12 mouse cellular contexts compared by ENCODE assay signal in the genomic region with DNA sequence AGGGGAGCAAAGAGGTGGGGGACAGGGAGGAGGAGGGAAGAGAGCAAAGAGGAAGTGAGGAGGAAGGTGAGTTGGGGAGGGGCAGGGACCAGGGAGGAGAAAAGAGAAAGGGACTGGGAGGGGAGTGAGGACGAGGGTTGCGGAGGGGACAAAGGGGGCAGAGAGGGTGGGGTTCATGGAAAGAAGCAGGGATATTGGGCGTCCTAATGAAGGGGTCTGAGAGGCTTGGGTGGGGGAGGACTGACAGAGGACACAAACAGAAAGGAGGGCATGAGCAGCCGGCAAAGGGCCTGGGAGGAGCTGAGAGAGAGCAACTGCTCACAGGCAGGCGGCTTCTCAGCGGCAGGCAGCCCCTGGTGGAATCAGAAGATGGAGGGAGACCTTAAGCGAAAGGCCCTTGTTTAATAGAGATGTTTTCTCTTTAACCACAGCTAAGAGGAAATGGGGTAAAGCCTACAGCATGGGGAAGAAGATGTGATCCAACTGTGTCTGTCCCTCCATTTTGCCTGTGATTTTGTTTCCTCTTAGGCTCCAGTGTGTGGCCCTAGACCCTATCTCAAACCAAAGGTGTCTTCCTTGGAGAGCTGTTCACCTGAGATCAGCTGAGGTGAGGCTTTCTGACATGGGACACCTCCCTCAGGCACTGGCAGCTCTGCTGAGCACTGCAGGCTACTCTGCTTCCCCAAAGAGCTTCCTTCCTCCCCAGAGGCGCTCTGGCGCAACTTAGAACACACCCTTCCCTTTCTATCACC.
A peak's percentile ranks its signal among the peaks of the same experiment; 100 is the strongest.
DNase-seq lines count a peak whose midpoint lies in the region; ATAC-seq and TF ChIP-seq lines count a peak whose summit lies in the region.
"Had no signal": no experiment of that assay in that cellular context is flagged by ENCODE, and none has a peak within 500 bp of the region (broad histone marks: within the 10 kb centered on the region; RNA-seq: fewer than 3 reads in every experiment).

No protein-coding gene starts in this region.

- WGBS in liver, adult 2 months = 12% methylated on average over 9 of the region's 9 CpGs
- 28% methylated on average over 9 of the region's 9 CpGs for WGBS in liver, postnatal 0 days (ENCODE audit: insufficient replicate concordance)
- WGBS in midbrain, embryonic 11.5 days = 60% methylated on average over 9 of the region's 9 CpGs

- peak; percentile 61 for DNase-seq in liver, adult 2 months (ENCODE audit: extremely low read depth, low read depth, low spot score)
- no peak for DNase-seq in liver
- DNase-seq in ZHBTc4 (ENCODE audit: low read depth, low spot score) = peak; percentile 29
- DNase-seq in liver, postnatal 0 days = peak; percentile 47
- peak; percentile 51 for DNase-seq in thymus, postnatal 14 days
- DNase-seq in urinary bladder, postnatal 4 days (ENCODE audit: low spot score in 2 of 2) = no peak
- DNase-seq in cerebellum, postnatal 25 days = no peak
- DNase-seq in midbrain, embryonic 11.5 days (ENCODE audit: low spot score, missing footprints) = no peak
- DNase-seq: right cerebral cortex, adult 18-20 months had no signal

- no peaks in the 10 kb centered on the region for H3K79me2 ChIP-seq in liver, adult 2 months (ENCODE audit: control insufficient read depth, insufficient read depth, low read length)

- peak overlapping the region; percentile 79 for H3K27ac ChIP-seq in liver, adult 2 months (replicated peaks; ENCODE audit: insufficient read depth, low read depth, low read length)
- peak overlapping the region; percentile 74 for H3K27ac ChIP-seq in liver, postnatal 0 days (ENCODE audit: low read depth)
- H3K27ac ChIP-seq in midbrain, embryonic 11.5 days (ENCODE audit: low read depth, low read length) = no peak overlapping the region
- H3K27ac ChIP-seq: embryonic facial prominence, embryonic 13.5 days; hindbrain, embryonic 14.5 days had no signal

- H3K4me3 ChIP-seq in liver, adult 2 months (ENCODE audit: insufficient read depth, low read depth, low read length) = peak overlapping the region; percentile 57
- H3K4me3 ChIP-seq in liver, postnatal 0 days (ENCODE audit: low read depth, low read length) = peak overlapping the region; percentile 27
- no peak overlapping the region for H3K4me3 ChIP-seq in midbrain, embryonic 11.5 days (ENCODE audit: low read depth, low read length)
- H3K4me3 ChIP-seq: embryonic facial prominence, embryonic 13.5 days had no signal

- H3K27me3 ChIP-seq in liver, adult 2 months (ENCODE audit: control insufficient read depth, insufficient read depth, low read length) = no peaks in the 10 kb centered on the region
- H3K27me3 ChIP-seq in liver, postnatal 0 days (ENCODE audit: insufficient read depth, low read length) = no peaks in the 10 kb centered on the region
- H3K27me3 ChIP-seq in midbrain, embryonic 11.5 days (ENCODE audit: control insufficient read depth, insufficient read depth, low read length) = no peaks in the 10 kb centered on the region
- H3K27me3 ChIP-seq: embryonic facial prominence, embryonic 13.5 days; Patski had no signal

- TF ChIP-seq CTCF in liver, adult 2 months (IDR thresholded peaks at IDR 0.05; ENCODE audit: low read depth, low read length) = peak; percentile 13; the same call in 1 of the 2 replicates
- TF ChIP-seq CTCF in liver, postnatal 0 days (IDR thresholded peaks at IDR 0.05; ENCODE audit: low read depth) = no peak

- no peak for TF ChIP-seq EP300 in liver, postnatal 0 days (IDR thresholded peaks at IDR 0.05; ENCODE audit: low read depth)

- peak; percentile 38 for ATAC-seq in liver, postnatal 0 days
- ATAC-seq in midbrain, embryonic 11.5 days (ENCODE audit: low FRiP score) = no peak
- ATAC-seq: Patski had no signal

- H3K9ac ChIP-seq in liver, adult 2 months (ENCODE audit: low read depth, low read length) = peak overlapping the region; percentile 67
- 0 out of 2 replicates have a peak overlapping the region, but pooled peaks have one; percentile 9 for H3K9ac ChIP-seq in liver, postnatal 0 days (replicated peaks)
- no peak overlapping the region for H3K9ac ChIP-seq in midbrain, embryonic 11.5 days (ENCODE audit: low read length)
- H3K9ac ChIP-seq: embryonic facial prominence, embryonic 13.5 days; hindbrain, embryonic 14.5 days had no signal

- H3K4me2 ChIP-seq in liver, postnatal 0 days (ENCODE audit: low read depth, low read length) = peak overlapping the region; percentile 68
- H3K4me2 ChIP-seq in midbrain, embryonic 11.5 days = no peak overlapping the region
- H3K4me2 ChIP-seq: embryonic facial prominence, embryonic 13.5 days; hindbrain, embryonic 14.5 days had no signal

- no peak for TF ChIP-seq POLR2A in liver, adult 2 months (IDR thresholded peaks at IDR 0.05; ENCODE audit: extremely low read depth, insufficient read depth, low read length)

- H3K4me1 ChIP-seq in liver, adult 2 months (ENCODE audit: control insufficient read depth, insufficient read depth, low read length) = peaks cover 2% of the 10 kb centered on the region; the same call in 1 of the 2 replicates
- peaks cover 23% of the 10 kb centered on the region for H3K4me1 ChIP-seq in liver, postnatal 0 days (ENCODE audit: insufficient read depth)
- H3K4me1 ChIP-seq in midbrain, embryonic 11.5 days (ENCODE audit: control insufficient read depth, insufficient read depth, low read length) = peaks cover 11% of the 10 kb centered on the region

- no peaks in the 10 kb centered on the region for H3K36me3 ChIP-seq in liver, adult 2 months (ENCODE audit: control insufficient read depth, insufficient read depth, low read length)
- no peaks in the 10 kb centered on the region for H3K36me3 ChIP-seq in liver, postnatal 0 days (replicated peaks; ENCODE audit: insufficient read depth, low read length)
- H3K36me3 ChIP-seq in midbrain, embryonic 11.5 days (ENCODE audit: control insufficient read depth, insufficient read depth, low read length) = no peaks in the 10 kb centered on the region
- H3K36me3 ChIP-seq: embryonic facial prominence, embryonic 13.5 days had no signal

- no peaks in the 10 kb centered on the region for H3K9me3 ChIP-seq in liver, postnatal 0 days (ENCODE audit: low read length)
- no peaks in the 10 kb centered on the region for H3K9me3 ChIP-seq in midbrain, embryonic 11.5 days (ENCODE audit: control insufficient read depth, low read length)
- H3K9me3 ChIP-seq: embryonic facial prominence, embryonic 13.5 days had no signal

Comparison
In these comparisons a context has a peak if more than half of its experiments do, and no peak if none do; other contexts are left out.
1. DNase-seq: peak in liver, adult 2 months (single experiment), ZHBTc4 (single experiment), liver, postnatal 0 days (single experiment) and thymus, postnatal 14 days (single experiment); none in liver (single experiment), urinary bladder, postnatal 4 days (0 of 2), cerebellum, postnatal 25 days (0 of 2) and midbrain, embryonic 11.5 days (single experiment).